Mouse (Mus musculus) megakaryocyte, embryonic 14.5 days (primary cell): ENCODE data around the gene Samm50.

Source experiments
- FLI1 ChIP-seq: IDR thresholded peaks from 2 replicates; pipeline ENCODE4 v1.6.1; 2012; ENCODE audit warnings: low read length, inconsistent platforms, mixed read lengths
- GATA1 ChIP-seq: IDR thresholded peaks from 3 replicates; pipeline ENCODE4 v1.6.1; 2012; ENCODE audit warnings: mixed read lengths, low read length, inconsistent platforms, borderline replicate concordance

- no peak for TF ChIP-seq GATA1
- TF ChIP-seq FLI1: no peak
Measured at GRCm38 (mm10) chr15:84178733-84179132, 13.3 kb upstream of the Samm50 start.
